Mouse (Mus musculus): ENCODE measurements at regions not wholly inside any gene's neighbourhood (a gene's known extent, or its start where the extent isn't known, plus 50 kb on each side); places are given as distances from the start of the nearest gene placed in this dataset.

DNA sequence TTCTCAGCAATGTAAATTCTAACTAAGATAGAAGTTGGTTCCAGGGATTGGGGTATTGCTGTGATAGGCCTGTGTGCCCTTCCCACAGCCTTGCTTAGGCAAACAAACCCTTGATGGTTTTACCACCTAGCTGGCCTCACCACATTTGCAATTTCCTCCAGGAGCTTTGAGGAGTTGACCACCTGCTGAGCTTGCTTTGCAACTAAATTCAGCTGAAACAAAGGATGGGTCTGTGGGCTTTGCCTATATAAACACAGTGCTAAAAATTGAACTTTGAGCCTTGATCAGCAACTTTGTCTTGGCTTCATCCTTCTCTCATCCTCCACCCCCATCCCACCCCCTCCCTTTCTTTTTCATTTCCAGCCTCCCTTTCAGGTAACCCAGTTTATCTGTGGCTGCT, 148.9 kb downstream of the Teddm3 start:
- no peaks in the 10 kb centered on the region for H3K36me3 ChIP-seq (ENCODE audit: control insufficient read depth, insufficient read depth, low read length)
- H3K79me2 ChIP-seq (replicated peaks; ENCODE audit: control insufficient read depth, insufficient read depth, low read length), result no peaks in the 10 kb centered on the region
- no peaks in the 10 kb centered on the region for H3K4me1 ChIP-seq (ENCODE audit: control insufficient read depth, insufficient read depth, low read length)
- H3K4me3 ChIP-seq, result no peak overlapping the region
- no peak overlapping the region for H3K9ac ChIP-seq (ENCODE audit: low read depth, low read length)
- intact Hi-C loops (cut with DNase I), result no loop called here
- DNase-seq, result no peak
- TF ChIP-seq POLR2A (IDR thresholded peaks at IDR 0.05; ENCODE audit: insufficient read depth, low read depth, low read length), result no peak
- no peak for TF ChIP-seq CTCF (IDR thresholded peaks at IDR 0.05)
- no peak for TF ChIP-seq EP300 (IDR thresholded peaks at IDR 0.05; ENCODE audit: insufficient read depth, low read depth, low read length)
- H3K27ac ChIP-seq, result no peak overlapping the region
- H3K27me3 ChIP-seq (ENCODE audit: control insufficient read depth, insufficient read depth, low read length), result no peaks in the 10 kb centered on the region

DNA sequence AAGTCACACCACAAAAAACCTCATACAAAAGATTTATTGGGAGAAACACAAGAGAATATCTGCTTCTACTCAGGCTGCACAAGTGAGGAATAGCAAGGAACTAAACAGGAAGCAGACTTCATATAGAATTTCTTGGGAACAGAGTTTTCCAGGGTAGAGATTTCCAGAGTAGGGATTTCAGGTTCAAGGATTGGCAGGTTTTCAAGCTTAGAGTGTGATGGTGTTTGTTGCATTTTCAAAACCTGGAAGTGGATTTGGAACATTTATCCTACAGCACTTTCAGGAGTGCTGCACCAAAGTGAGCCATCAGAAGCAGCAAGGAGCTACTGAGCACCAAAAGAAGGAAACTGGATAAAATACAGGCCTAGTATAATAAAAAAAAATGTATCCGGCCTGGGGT, 152.7 kb downstream of the Teddm3 start:
- WGBS, result 59% methylated on average over 1 of the region's 1 CpGs
- no peaks in the 10 kb centered on the region for H3K36me3 ChIP-seq (ENCODE audit: control insufficient read depth, insufficient read depth, low read length)
- no peak overlapping the region for H3K27ac ChIP-seq
- intact Hi-C loops (cut with DNase I), result no loop called here
- H3K4me3 ChIP-seq, result no peak overlapping the region
- no peak for TF ChIP-seq EP300 (IDR thresholded peaks at IDR 0.05; ENCODE audit: insufficient read depth, low read depth, low read length)
- no peak for TF ChIP-seq POLR2A (IDR thresholded peaks at IDR 0.05; ENCODE audit: insufficient read depth, low read depth, low read length)
- no peak for TF ChIP-seq CTCF (IDR thresholded peaks at IDR 0.05)
- H3K4me1 ChIP-seq (ENCODE audit: control insufficient read depth, insufficient read depth, low read length), result no peaks in the 10 kb centered on the region
- no peak for DNase-seq
- H3K27me3 ChIP-seq (ENCODE audit: control insufficient read depth, insufficient read depth, low read length), result no peaks in the 10 kb centered on the region
- no peaks in the 10 kb centered on the region for H3K79me2 ChIP-seq (replicated peaks; ENCODE audit: control insufficient read depth, insufficient read depth, low read length)
- no peak overlapping the region for H3K9ac ChIP-seq (ENCODE audit: low read depth, low read length)

GRCm38 (mm10) chr16:20990524-20990923, 163.3 kb downstream of the Teddm3 start:
- no peaks in the 10 kb centered on the region for H3K4me1 ChIP-seq (ENCODE audit: control insufficient read depth, insufficient read depth, low read length)
- H3K36me3 ChIP-seq (ENCODE audit: control insufficient read depth, insufficient read depth, low read length), result no peaks in the 10 kb centered on the region
- TF ChIP-seq POLR2A (IDR thresholded peaks at IDR 0.05; ENCODE audit: insufficient read depth, low read depth, low read length), result no peak
- TF ChIP-seq CTCF (IDR thresholded peaks at IDR 0.05), result no peak
- TF ChIP-seq EP300 (IDR thresholded peaks at IDR 0.05; ENCODE audit: insufficient read depth, low read depth, low read length), result no peak
- DNase-seq, result no peak
- WGBS, result 89% methylated on average over 2 of the region's 2 CpGs
- H3K27ac ChIP-seq, result no peak overlapping the region
- no peak overlapping the region for H3K4me3 ChIP-seq
- H3K27me3 ChIP-seq (ENCODE audit: control insufficient read depth, insufficient read depth, low read length), result no peaks in the 10 kb centered on the region
- intact Hi-C loops (cut with DNase I), result no loop called here
- no peaks in the 10 kb centered on the region for H3K79me2 ChIP-seq (replicated peaks; ENCODE audit: control insufficient read depth, insufficient read depth, low read length)
- no peak overlapping the region for H3K9ac ChIP-seq (ENCODE audit: low read depth, low read length)

DNA sequence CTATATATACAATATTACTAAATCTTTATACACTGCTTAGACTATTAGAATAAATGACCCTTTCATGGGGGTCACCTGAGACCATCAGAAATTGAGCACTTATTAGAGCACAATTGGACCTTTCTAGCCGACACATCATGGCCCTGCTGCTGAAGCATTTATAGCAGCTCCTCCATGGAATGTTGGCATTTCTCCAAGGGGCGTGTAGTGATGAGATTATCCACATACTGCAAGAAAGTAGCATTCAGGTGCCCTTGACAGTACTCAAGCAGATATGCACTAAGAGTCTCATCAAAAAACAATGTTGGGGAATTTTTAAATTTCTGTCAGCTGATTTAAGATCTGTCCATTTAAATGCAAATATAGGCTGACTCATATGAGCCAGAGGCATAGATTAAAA, 178.4 kb downstream of the Teddm3 start:
- Histone ChIP-seq H3K4me1 (ENCODE audit: control insufficient read depth, insufficient read depth, low read length) (no peaks in the 10 kb centered on the region), H3K79me2 (replicated peaks; ENCODE audit: control insufficient read depth, insufficient read depth, low read length) (no peaks in the 10 kb centered on the region), H3K9ac (ENCODE audit: low read depth, low read length) (no peak overlapping the region), H3K36me3 (ENCODE audit: control insufficient read depth, insufficient read depth, low read length) (no peaks in the 10 kb centered on the region), H3K4me3 (no peak overlapping the region), H3K27me3 (ENCODE audit: control insufficient read depth, insufficient read depth, low read length) (no peaks in the 10 kb centered on the region), H3K27ac (no peak overlapping the region)
- WGBS, result 4% methylated on average over 2 of the region's 2 CpGs
- DNase-seq, result no peak
- TF ChIP-seq POLR2A (IDR thresholded peaks at IDR 0.05; ENCODE audit: insufficient read depth, low read depth, low read length) (no peak), EP300 (IDR thresholded peaks at IDR 0.05; ENCODE audit: insufficient read depth, low read depth, low read length) (no peak), CTCF (IDR thresholded peaks at IDR 0.05) (no peak)
- intact Hi-C loops (cut with DNase I), result no loop called here

DNA sequence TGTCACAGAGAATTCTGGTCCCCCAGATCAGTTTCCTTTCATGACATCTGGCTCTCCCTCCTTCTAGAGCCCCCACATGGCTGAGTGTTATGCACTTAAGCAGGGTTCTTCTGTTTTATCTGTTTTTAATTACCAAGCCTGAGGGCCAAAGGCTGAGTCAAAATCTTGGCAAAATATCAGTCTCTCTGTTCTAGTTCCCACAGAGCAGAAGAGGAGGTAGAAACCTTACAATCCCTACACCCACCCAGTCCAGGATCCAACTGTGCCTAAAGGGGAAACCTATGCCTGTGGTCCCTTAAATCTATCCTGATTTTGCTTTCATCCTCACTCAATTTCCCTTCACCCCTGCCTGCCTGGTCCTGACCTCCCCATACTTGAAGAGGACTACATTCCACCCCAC, 181.4 kb downstream of the Teddm3 start:
- no peaks in the 10 kb centered on the region for H3K27me3 ChIP-seq (ENCODE audit: control insufficient read depth, insufficient read depth, low read length)
- no peak overlapping the region for H3K9ac ChIP-seq (ENCODE audit: low read depth, low read length)
- H3K79me2 ChIP-seq (replicated peaks; ENCODE audit: control insufficient read depth, insufficient read depth, low read length), result no peaks in the 10 kb centered on the region
- intact Hi-C loops (cut with DNase I), result no loop called here
- no peak for DNase-seq
- H3K4me1 ChIP-seq (ENCODE audit: control insufficient read depth, insufficient read depth, low read length), result no peaks in the 10 kb centered on the region
- H3K27ac ChIP-seq, result no peak overlapping the region
- H3K36me3 ChIP-seq (ENCODE audit: control insufficient read depth, insufficient read depth, low read length), result no peaks in the 10 kb centered on the region
- TF ChIP-seq EP300 (IDR thresholded peaks at IDR 0.05; ENCODE audit: insufficient read depth, low read depth, low read length), result no peak
- TF ChIP-seq CTCF (IDR thresholded peaks at IDR 0.05), result no peak
- TF ChIP-seq POLR2A (IDR thresholded peaks at IDR 0.05; ENCODE audit: insufficient read depth, low read depth, low read length), result no peak
- no peak overlapping the region for H3K4me3 ChIP-seq

- Histone ChIP-seq H3K27ac (no peak overlapping the region), H3K4me1 (ENCODE audit: control insufficient read depth, insufficient read depth, low read length) (no peaks in the 10 kb centered on the region), H3K36me3 (ENCODE audit: control insufficient read depth, insufficient read depth, low read length) (no peaks in the 10 kb centered on the region), H3K79me2 (replicated peaks; ENCODE audit: control insufficient read depth, insufficient read depth, low read length) (no peaks in the 10 kb centered on the region), H3K4me3 (no peak overlapping the region), H3K27me3 (ENCODE audit: control insufficient read depth, insufficient read depth, low read length) (no peaks in the 10 kb centered on the region), H3K9ac (ENCODE audit: low read depth, low read length) (no peak overlapping the region)
- TF ChIP-seq EP300 (IDR thresholded peaks at IDR 0.05; ENCODE audit: insufficient read depth, low read depth, low read length) (no peak), POLR2A (IDR thresholded peaks at IDR 0.05; ENCODE audit: insufficient read depth, low read depth, low read length) (no peak), CTCF (IDR thresholded peaks at IDR 0.05) (no peak)
- WGBS, result 58% methylated on average over 10 of the region's 10 CpGs
- intact Hi-C loops (cut with DNase I), result no loop called here
- no peak for DNase-seq
These were observed 194.9 kb downstream of the Teddm3 start for GRCm38 (mm10) chr16:20958905-20959304.
